Mouse (Mus musculus) myocyte (in vitro differentiated cells): Measurements from ENCODE around the gene Ccdc106. TPM values are rescaled to one million over a fixed set of nuclear protein-coding genes. Genes with fewer than 3 reads are reported as not detected.
A peak's percentile ranks its signal among the peaks of the same experiment; 100 is the strongest.

ENCODE experiments used
- H3K27me3 ChIP-seq: one replicate; pipeline ENCODE4 v1.6.1; 2011; ENCODE audit not compliant: control insufficient read depth, insufficient read depth, insufficient read length
- H3K36me3 ChIP-seq: one replicate; pipeline ENCODE4 v1.6.1; 2011; ENCODE audit not compliant: control insufficient read depth, insufficient read depth
- H3K4me2 ChIP-seq: one replicate; pipeline ENCODE4 v1.6.1; 2011; ENCODE audit warnings: low read depth, control low read depth
- H3K4me3 ChIP-seq: one replicate; pipeline ENCODE4 v1.5.1; 2011; ENCODE audit warnings: mild to moderate bottlenecking, control low read depth, moderate library complexity
- H3K79me2 ChIP-seq: one replicate; pipeline ENCODE4 v1.6.1; 2011; ENCODE audit not compliant: control insufficient read depth, insufficient read depth
- H3ac ChIP-seq: one replicate; pipeline ENCODE4 v1.6.1; 2011; ENCODE audit not compliant: control insufficient read depth, insufficient read length
- CEBPB ChIP-seq: IDR thresholded peaks from 2 replicates; pipeline ENCODE4 v1.6.1; 2011; ENCODE audit warnings: mild to moderate bottlenecking, moderate library complexity; ENCODE audit not compliant: poor library complexity, insufficient read depth, severe bottlenecking
- E2F4 ChIP-seq: IDR thresholded peaks from one replicate; pipeline ENCODE4 v1.6.1; 2011; ENCODE audit warnings: mild to moderate bottlenecking, control low read depth, moderate library complexity; ENCODE audit not compliant: insufficient read depth
- MAX ChIP-seq: IDR thresholded peaks from one replicate; pipeline ENCODE4 v1.6.1; 2011; ENCODE audit warnings: low read depth, mild to moderate bottlenecking, control low read depth
- MYOD1 ChIP-seq, 3 experiments: IDR thresholded peaks; one replicate each; pipeline ENCODE4 v1.6.1; 2011; ENCODE audit warnings: control low read depth in 2 of 3, low read depth in 2 of 3, mild to moderate bottlenecking in 2 of 3, moderate library complexity in 1 of 3; ENCODE audit not compliant: insufficient read length in 2 of 3, control insufficient read depth in 1 of 3
- MYOG ChIP-seq, 3 experiments: IDR thresholded peaks; one replicate each; pipeline ENCODE4 v1.6.1; 2011; ENCODE audit warnings: control low read depth in 2 of 3, low read depth in 2 of 3, mild to moderate bottlenecking in 2 of 3; ENCODE audit not compliant: insufficient read length in 2 of 3, control insufficient read depth in 1 of 3, insufficient read depth in 1 of 3
- POLR2A ChIP-seq: IDR thresholded peaks from one replicate; pipeline ENCODE4 v1.6.1; 2011; ENCODE audit warnings: low read depth, mild to moderate bottlenecking, control low read depth, moderate library complexity; ENCODE audit not compliant: insufficient read length
- POLR2AphosphoS2 ChIP-seq: IDR thresholded peaks from one replicate; pipeline ENCODE4 v1.6.1; 2011; ENCODE audit warnings: low read depth, control low read depth; ENCODE audit not compliant: insufficient read length
- REST ChIP-seq: IDR thresholded peaks from one replicate; pipeline ENCODE4 v1.6.1; 2011; ENCODE audit warnings: mild to moderate bottlenecking, control low read depth, moderate library complexity; ENCODE audit not compliant: insufficient read depth, insufficient read length
- SRF ChIP-seq: IDR thresholded peaks from one replicate; pipeline ENCODE4 v1.6.1; 2011; ENCODE audit warnings: low read depth; ENCODE audit not compliant: control insufficient read depth, insufficient read length
- TCF12 ChIP-seq: IDR thresholded peaks from one replicate; pipeline ENCODE4 v1.6.1; 2011; ENCODE audit warnings: mild to moderate bottlenecking, control low read depth; ENCODE audit not compliant: poor library complexity, insufficient read depth, severe bottlenecking
- TCF3 ChIP-seq: IDR thresholded peaks from one replicate; pipeline ENCODE4 v1.6.1; 2011; ENCODE audit warnings: low read depth, control low read depth; ENCODE audit not compliant: insufficient read length
- USF1 ChIP-seq: IDR thresholded peaks from one replicate; pipeline ENCODE4 v1.6.1; 2011; ENCODE audit warnings: low read depth, mild to moderate bottlenecking, control low read depth, moderate library complexity
- polyA plus RNA-seq: library from polyadenylated mRNA; unstranded; fragments of >200 nt; fragmentation: generic; extraction: Trizol; gene quantifications from one replicate; pipeline ENCODE4 v1.2.1, GENCODE M21; 2012; ENCODE audit warnings: missing spikeins

Gene Ccdc106
- polyA plus RNA-seq, 1 experiment = 0.19 TPM

DNA sequence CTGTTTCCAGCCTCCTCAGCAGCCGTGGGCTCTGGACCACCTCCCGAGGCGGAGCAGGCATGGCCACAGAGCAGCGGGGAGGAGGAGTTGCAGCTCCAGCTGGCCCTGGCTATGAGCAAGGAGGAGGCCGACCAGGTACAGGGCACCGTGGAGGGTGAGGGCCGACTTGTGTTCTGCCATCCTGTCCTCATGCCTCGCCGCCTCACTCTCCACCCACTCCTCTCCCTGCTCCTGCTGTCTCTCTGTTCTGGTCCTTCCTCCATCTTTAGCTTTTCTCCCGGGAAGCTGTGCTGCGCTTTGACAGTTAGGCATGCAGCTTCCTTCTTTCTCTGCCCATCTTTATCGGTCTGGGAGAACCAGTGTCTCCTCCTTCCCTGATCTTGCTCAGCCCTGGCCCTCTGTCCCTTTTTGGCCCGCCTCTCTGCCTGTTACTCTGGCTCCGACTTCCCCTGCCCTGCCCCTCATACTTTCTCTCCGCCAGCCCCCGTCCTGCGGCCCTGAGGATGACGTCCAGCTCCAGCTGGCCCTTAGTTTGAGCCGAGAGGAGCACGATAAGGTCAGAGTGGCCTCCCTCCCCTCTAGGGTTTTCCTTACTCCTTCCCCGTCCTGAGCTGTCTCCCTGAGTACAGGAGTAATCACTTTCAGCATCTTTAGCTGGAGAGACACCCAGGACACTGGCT lies 72.6 kb downstream of the Ccdc106 start:
- H3K79me2 ChIP-seq = peaks cover 27% of the 10 kb centered on the region
- no peak overlapping the region for H3ac ChIP-seq
- TF ChIP-seq CEBPB = no peak
- peak; percentile 15 for TF ChIP-seq POLR2AphosphoS2
- H3K4me2 ChIP-seq = no peak overlapping the region
- H3K27me3 ChIP-seq = no peaks in the 10 kb centered on the region
- peaks cover 17% of the 10 kb centered on the region for H3K36me3 ChIP-seq
- H3K4me3 ChIP-seq = no peak overlapping the region

DNA sequence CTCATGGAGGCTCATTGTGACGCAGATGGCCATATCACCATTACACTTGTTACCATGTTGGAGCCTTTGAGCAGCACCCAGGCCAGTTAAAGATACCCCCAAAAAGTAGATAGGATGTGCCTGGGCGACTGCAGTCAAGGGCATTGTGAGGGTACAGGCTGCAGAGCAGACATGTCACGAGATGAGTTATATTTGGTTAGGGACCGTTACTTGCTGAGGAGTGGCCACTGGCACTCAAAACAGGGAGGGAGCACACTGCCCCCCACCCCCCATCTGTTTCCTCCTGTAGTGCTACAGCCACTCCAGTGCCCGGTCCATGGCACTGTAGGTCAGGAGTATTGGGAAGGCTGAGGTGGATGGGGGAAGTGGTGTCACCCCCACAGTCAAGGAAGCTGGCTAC lies 78.4 kb downstream of the Ccdc106 start:
- no peaks in the 10 kb centered on the region for H3K79me2 ChIP-seq
- TF ChIP-seq TCF12 (no peak), MYOG (IDR thresholded peaks at IDR 0.05; ENCODE audit: control insufficient read depth in 1 of 3, insufficient read depth in 1 of 3, insufficient read length in 2 of 3, low read depth in 2 of 3) (no peak), TCF3 (no peak), MYOD1 (IDR thresholded peaks at IDR 0.05; ENCODE audit: control insufficient read depth in 1 of 3, insufficient read length in 2 of 3, low read depth in 2 of 3) (no peak), POLR2AphosphoS2 (no peak), SRF (no peak), CEBPB (no peak), USF1 (no peak), REST (no peak), E2F4 (no peak), MAX (no peak), POLR2A (no peak)
- H3K4me2 ChIP-seq = no peak overlapping the region
- H3K36me3 ChIP-seq = no peaks in the 10 kb centered on the region
- H3K27me3 ChIP-seq = no peaks in the 10 kb centered on the region
- H3ac ChIP-seq = no peak overlapping the region
- no peak overlapping the region for H3K4me3 ChIP-seq

DNA sequence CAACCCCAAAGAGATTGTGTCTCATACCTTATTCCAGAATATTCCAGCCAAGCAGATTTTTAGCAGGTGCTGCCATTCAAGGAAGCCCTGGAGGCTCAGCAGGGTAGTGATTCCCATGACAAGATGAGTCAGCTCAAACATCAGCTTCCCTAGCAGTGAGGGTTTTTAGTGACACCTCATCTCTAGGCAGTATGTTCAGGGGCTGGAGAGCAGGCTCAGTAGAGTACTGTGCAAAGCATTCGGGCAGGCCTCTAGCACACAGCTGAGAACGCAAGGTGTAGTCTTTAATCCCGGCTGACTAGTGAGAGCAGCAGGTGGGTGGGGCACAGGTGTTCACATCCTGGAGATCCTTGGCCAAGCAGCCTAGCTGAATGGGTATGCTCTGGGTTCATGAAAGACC lies 79.4 kb downstream of the Ccdc106 start:
- Histone ChIP-seq H3K36me3 (no peaks in the 10 kb centered on the region), H3K79me2 (no peaks in the 10 kb centered on the region), H3K4me3 (no peak overlapping the region), H3ac (no peak overlapping the region), H3K27me3 (no peaks in the 10 kb centered on the region), H3K4me2 (no peak overlapping the region)
- TF ChIP-seq CEBPB = no peak
- TF ChIP-seq POLR2A = no peak
- no peak for TF ChIP-seq POLR2AphosphoS2
- no peak for TF ChIP-seq TCF12
- no peak for TF ChIP-seq REST
- no peak for TF ChIP-seq SRF
- no peak for TF ChIP-seq MYOG (IDR thresholded peaks at IDR 0.05; ENCODE audit: control insufficient read depth in 1 of 3, insufficient read depth in 1 of 3, insufficient read length in 2 of 3, low read depth in 2 of 3)
- TF ChIP-seq MAX = no peak
- TF ChIP-seq TCF3 = no peak
- no peak for TF ChIP-seq E2F4

DNA sequence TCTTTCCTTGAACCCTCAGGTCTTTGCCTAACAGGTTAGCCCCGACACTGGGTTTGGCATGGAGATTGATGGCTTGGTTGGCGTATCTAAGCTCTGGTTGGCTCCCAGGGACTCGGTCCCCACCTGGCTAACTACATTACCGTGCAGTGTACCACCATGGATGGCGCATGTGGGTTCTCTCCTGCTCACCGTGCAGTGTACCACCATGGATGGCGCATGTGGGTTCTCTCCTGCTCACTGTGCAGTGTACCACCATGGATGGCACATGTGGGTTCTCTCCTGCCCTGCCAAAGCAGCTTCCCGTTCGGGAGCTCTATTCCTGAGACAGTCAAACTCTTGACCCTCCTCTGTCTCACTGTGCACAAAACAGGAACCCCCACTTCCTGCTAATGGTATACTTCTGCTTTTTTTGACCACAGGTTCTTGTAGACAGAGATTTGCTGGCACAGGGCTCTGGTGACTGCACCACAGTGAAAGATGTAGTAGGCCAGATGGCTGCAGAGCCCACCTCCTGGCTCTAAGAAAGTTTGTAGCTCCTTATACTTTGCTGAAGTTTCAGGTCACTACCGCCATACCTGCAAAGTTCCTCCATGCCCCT lies 80.8 kb downstream of the Ccdc106 start:
- Histone ChIP-seq H3ac (no peak overlapping the region), H3K4me2 (no peak overlapping the region), H3K79me2 (no peaks in the 10 kb centered on the region), H3K4me3 (no peak overlapping the region), H3K27me3 (no peaks in the 10 kb centered on the region), H3K36me3 (no peaks in the 10 kb centered on the region)
- TF ChIP-seq POLR2AphosphoS2 (peak; percentile 58), MAX (no peak), REST (no peak)

DNA sequence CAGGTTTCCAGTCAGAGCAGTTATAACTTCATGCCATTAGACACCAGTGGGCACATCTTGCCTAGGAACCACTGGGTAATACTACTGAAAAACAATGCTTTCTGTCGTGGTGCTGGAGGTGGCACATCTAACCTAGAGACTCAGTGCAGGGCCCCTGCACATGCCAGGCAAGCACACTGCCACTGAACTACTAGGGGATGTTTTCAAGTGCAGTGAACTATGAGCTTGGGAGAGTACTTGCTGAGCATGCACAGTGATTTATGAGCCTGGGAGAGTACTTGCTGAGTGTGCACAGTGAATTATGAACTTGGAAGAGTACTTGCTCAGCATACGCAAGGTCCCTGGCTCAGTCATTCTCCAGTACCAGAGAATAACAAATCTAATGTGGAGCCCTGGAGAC lies 82.2 kb downstream of the Ccdc106 start:
- Histone ChIP-seq H3K4me2 (no peak overlapping the region), H3ac (no peak overlapping the region), H3K79me2 (no peaks in the 10 kb centered on the region), H3K27me3 (no peaks in the 10 kb centered on the region), H3K36me3 (no peaks in the 10 kb centered on the region), H3K4me3 (no peak overlapping the region)
- TF ChIP-seq USF1 (no peak), CEBPB (no peak), MYOD1 (IDR thresholded peaks at IDR 0.05; ENCODE audit: control insufficient read depth in 1 of 3, insufficient read length in 2 of 3, low read depth in 2 of 3) (no peak), REST (no peak), TCF3 (no peak), SRF (no peak), MYOG (IDR thresholded peaks at IDR 0.05; ENCODE audit: control insufficient read depth in 1 of 3, insufficient read depth in 1 of 3, insufficient read length in 2 of 3, low read depth in 2 of 3) (no peak), TCF12 (no peak), MAX (no peak), E2F4 (no peak), POLR2AphosphoS2 (no peak), POLR2A (no peak)
